Mouse (Mus musculus) ES-E14 (cell line): Measurements from ENCODE around the gene Acp7.

ENCODE experiments used
- CHD2 ChIP-seq: IDR thresholded peaks from 2 replicates; pipeline ENCODE4 v1.6.1; 2014; ENCODE audit warnings: mild to moderate bottlenecking, low read depth, low read length, inconsistent platforms
- HCFC1 ChIP-seq: IDR thresholded peaks from 2 replicates; pipeline ENCODE4 v1.6.1; 2012; ENCODE audit warnings: low read length, inconsistent platforms, borderline replicate concordance; ENCODE audit not compliant: insufficient read depth
- MAFK ChIP-seq: IDR thresholded peaks from 2 replicates; pipeline ENCODE4 v1.6.1; 2014; ENCODE audit warnings: mild to moderate bottlenecking, low read depth, low read length, inconsistent platforms; ENCODE audit not compliant: insufficient read depth
- ZC3H11A ChIP-seq: IDR thresholded peaks from 2 replicates; pipeline ENCODE4 v1.6.1; 2012; ENCODE audit warnings: low read depth, mild to moderate bottlenecking, inconsistent platforms, low read length, borderline replicate concordance
- ZNF384 ChIP-seq: IDR thresholded peaks from 2 replicates; pipeline ENCODE4 v1.6.1; 2012; ENCODE audit warnings: low read depth, low read length, inconsistent platforms

- TF ChIP-seq ZC3H11A, result no peak
- no peak for TF ChIP-seq CHD2
- no peak for TF ChIP-seq MAFK
- no peak for TF ChIP-seq ZNF384
- TF ChIP-seq HCFC1, result no peak
Observed at GRCm38 (mm10) chr7:28593206-28594111, 37.7 kb downstream of the Acp7 start.
